Mouse (Mus musculus): Measurements from ENCODE around the gene Tbc1d30. TPM values are rescaled to one million over a fixed set of nuclear protein-coding genes. Genes with fewer than 3 reads are reported as not detected.

The Tbc1d30 gene
- polyA plus RNA-seq, 1 experiment from 2014 or later = 1.1 TPM

DNA sequence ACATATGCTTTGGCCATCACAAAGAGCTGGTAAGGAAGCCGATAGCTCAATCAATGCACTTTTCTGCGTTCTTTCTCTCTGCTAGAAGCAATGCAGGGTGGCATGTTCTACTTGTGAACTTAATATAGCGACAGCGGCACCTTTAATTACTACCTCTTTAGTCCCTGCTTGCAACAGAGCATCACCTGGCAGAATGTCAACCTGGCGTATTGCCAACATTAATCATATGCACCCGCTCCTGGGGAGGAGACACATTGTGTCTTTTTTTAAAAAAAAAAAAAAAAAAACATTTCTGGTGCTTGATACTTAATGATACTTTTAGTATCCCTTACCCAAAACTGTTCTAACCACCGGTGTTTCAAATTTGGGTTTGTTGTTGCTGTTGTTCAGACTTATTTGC, 27.6 kb downstream of the Tbc1d30 start:
- Histone ChIP-seq H3K36me3 (no peaks in the 10 kb centered on the region), H3K4me1 (no peaks in the 10 kb centered on the region), H3K9me3 (replicated peaks) (no peaks in the 10 kb centered on the region; the same call in 1 of the 2 replicates), H3K27me3 (ENCODE audit: low read depth, poor library complexity, severe bottlenecking) (no peaks in the 10 kb centered on the region), H3K4me3 (no peak overlapping the region), H3K27ac (replicated peaks) (no peak overlapping the region)
- no peak for DNase-seq (ENCODE audit: low spot score)
- WGBS = 94% methylated on average over 7 of the region's 7 CpGs

DNA sequence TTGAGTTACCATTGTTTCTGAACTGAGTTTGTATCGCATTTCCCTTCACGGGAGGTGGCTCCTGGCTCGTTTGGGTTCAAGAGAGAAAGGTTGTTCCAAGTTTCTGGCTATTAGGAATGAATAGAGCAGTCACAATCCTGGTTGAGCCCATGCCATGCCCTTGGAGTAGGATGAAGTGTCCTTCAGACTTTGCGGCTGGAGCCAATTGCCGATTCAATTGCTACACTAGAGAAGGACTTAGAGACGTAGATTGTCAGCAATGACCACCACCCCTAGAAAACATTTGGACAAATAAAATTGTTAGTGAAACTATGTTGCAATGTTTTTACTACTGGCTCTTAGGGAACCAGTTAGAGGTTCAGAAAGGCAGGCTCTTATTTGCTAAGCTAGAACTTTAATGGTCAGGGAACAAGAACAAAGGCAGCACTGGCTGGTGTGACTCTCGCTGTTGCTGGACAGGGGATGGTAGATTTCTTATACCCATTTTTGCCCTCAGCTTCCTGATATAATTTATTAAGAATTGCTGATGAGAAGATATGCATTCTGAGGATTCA, 32.6 kb downstream of the Tbc1d30 start:
- Histone ChIP-seq H3K4me3 (no peak overlapping the region), H3K27me3 (ENCODE audit: low read depth, poor library complexity, severe bottlenecking) (peaks cover 29% of the 10 kb centered on the region), H3K4me1 (peaks cover 17% of the 10 kb centered on the region), H3K36me3 (no peaks in the 10 kb centered on the region), H3K9me3 (replicated peaks) (peaks cover 6% of the 10 kb centered on the region), H3K27ac (replicated peaks) (no peak overlapping the region)
- 87% methylated on average over 7 of the region's 7 CpGs for WGBS
- no peak for DNase-seq (ENCODE audit: low spot score)

DNA sequence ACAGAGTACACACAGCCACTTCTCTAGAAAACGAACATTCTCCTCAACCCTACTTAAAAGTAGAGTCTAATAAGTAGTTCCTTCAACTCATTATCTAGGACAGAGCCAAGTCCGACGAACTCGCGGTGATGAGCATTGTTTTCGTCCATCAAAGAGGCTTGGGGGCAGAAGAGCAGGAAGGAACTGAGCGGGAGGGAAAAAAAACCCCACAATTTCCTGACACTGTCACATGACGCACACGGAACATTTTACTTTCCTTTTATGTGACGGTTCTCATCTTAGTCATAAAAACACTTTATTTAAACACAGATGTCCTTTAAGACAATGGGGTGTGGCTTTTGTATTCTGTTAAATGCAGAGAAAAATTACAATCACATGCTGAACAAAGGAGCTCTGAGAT, 34.7 kb downstream of the Tbc1d30 start:
- Histone ChIP-seq H3K27ac (replicated peaks) (no peak overlapping the region), H3K9me3 (replicated peaks) (peaks cover 6% of the 10 kb centered on the region), H3K36me3 (no peaks in the 10 kb centered on the region), H3K27me3 (ENCODE audit: low read depth, poor library complexity, severe bottlenecking) (peaks cover 50% of the 10 kb centered on the region), H3K4me3 (no peak overlapping the region), H3K4me1 (peaks cover 22% of the 10 kb centered on the region)
- WGBS = 86% methylated on average over 10 of the region's 10 CpGs
- no peak for DNase-seq (ENCODE audit: low spot score)

DNA sequence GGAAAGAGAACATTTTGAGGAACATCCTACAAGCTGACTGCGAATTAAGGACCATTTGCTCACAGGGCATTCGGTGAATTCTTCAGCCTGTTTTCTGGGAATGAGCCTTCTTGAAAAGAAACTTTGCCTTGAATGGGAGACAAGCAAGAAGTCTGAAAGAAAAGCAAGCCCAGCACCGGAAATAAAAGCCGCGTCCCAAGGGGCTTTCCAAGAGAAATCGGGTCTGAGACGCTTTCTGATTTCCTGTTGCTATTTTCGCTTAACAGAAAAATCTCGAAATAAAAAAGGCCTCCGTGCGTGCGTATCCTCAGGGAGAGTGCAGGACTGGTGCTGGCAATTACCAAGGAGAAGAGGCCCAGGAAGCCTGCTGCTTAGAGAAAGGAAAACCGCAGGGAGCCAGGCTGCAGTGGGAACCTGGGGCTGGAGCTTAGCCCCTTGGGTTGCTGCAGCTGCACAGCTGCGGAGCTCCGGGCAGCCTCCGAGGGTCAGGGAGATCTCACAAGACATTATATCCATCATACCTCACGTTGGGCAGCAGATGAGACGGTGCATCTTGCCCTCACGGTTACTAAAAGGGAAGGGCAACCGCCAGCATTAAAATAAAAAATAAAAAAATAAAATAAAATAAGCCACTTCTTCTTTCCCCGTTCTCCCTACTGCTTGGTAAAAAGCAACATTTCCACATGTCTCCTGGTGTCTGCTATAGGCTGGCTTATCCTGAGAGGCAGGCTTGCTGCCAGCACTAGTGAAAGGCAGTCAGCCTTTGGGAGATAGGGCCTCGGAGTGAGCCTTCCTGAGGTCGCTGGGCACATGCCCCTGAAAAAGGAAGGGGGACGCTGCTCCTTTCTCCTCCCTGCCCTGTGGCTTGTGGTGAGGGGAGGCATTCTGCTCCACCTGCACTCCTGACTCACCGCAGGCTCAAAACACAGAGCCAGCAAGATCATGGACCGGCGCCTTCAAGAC, 35.5 kb downstream of the Tbc1d30 start:
- Histone ChIP-seq H3K27me3 (ENCODE audit: low read depth, poor library complexity, severe bottlenecking) (peaks cover 58% of the 10 kb centered on the region), H3K27ac (replicated peaks) (0 out of 2 replicates have a peak overlapping the region, but pooled peaks have one; percentile 7), H3K4me3 (peak overlapping the region; percentile 32), H3K4me1 (peaks cover 29% of the 10 kb centered on the region), H3K9me3 (replicated peaks) (peaks cover 6% of the 10 kb centered on the region), H3K36me3 (no peaks in the 10 kb centered on the region)
- WGBS = 25% methylated on average over 27 of the region's 27 CpGs
- DNase-seq (ENCODE audit: low spot score) = no peak

DNA sequence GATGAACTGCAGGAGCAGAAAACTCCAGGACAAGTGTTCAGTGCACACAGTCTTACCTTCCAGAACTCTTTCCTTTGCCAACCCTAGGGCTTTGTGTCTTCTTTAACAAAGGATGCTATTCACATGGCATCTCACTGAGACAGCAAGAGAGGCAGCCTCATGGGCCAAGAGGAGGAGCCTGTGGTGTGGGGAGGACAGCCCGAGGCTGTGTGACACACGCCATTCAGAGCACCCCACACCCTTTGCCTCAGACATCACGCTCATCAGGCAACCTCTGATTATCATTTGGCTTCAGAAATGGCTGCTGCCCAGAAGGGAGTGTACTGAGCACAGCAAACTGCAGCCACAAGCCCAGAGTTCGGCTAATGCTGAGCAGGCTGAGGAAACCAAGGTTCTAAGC, 36.9 kb downstream of the Tbc1d30 start:
- peaks cover 72% of the 10 kb centered on the region for H3K27me3 ChIP-seq (ENCODE audit: low read depth, poor library complexity, severe bottlenecking)
- no peak overlapping the region for H3K4me3 ChIP-seq
- no peaks in the 10 kb centered on the region for H3K36me3 ChIP-seq
- no peak overlapping the region for H3K27ac ChIP-seq (replicated peaks)
- H3K9me3 ChIP-seq (replicated peaks) = peaks cover 6% of the 10 kb centered on the region
- peaks cover 43% of the 10 kb centered on the region for H3K4me1 ChIP-seq
- DNase-seq (ENCODE audit: low spot score) = no peak
- 48% methylated on average over 4 of the region's 4 CpGs for WGBS

DNA sequence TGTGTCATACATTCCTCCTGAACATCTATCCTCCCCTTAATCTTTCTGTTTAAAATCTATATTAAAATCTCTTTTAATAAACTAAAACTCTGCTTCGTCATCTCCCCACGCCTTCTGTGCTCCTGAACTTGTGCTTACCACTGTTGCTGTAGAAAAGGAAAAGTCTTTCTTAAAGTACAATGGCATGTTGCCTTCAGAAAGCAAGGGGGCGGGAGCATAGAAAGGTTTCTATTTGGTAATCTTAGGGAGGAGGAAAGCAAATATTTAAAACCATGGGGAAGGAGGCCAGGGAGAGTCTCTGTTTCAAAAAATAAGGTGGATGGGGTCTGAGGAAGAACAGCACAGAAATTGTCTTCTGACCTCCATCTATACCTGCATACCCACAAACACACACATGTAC, 38.0 kb downstream of the Tbc1d30 start:
- peaks cover 6% of the 10 kb centered on the region for H3K9me3 ChIP-seq (replicated peaks)
- WGBS = 86% methylated on average over 3 of the region's 3 CpGs
- peaks cover 43% of the 10 kb centered on the region for H3K4me1 ChIP-seq
- no peak for DNase-seq (ENCODE audit: low spot score)
- H3K27me3 ChIP-seq (ENCODE audit: low read depth, poor library complexity, severe bottlenecking) = peaks cover 83% of the 10 kb centered on the region
- H3K27ac ChIP-seq (replicated peaks) = no peak overlapping the region
- H3K4me3 ChIP-seq = no peak overlapping the region
- no peaks in the 10 kb centered on the region for H3K36me3 ChIP-seq

DNA sequence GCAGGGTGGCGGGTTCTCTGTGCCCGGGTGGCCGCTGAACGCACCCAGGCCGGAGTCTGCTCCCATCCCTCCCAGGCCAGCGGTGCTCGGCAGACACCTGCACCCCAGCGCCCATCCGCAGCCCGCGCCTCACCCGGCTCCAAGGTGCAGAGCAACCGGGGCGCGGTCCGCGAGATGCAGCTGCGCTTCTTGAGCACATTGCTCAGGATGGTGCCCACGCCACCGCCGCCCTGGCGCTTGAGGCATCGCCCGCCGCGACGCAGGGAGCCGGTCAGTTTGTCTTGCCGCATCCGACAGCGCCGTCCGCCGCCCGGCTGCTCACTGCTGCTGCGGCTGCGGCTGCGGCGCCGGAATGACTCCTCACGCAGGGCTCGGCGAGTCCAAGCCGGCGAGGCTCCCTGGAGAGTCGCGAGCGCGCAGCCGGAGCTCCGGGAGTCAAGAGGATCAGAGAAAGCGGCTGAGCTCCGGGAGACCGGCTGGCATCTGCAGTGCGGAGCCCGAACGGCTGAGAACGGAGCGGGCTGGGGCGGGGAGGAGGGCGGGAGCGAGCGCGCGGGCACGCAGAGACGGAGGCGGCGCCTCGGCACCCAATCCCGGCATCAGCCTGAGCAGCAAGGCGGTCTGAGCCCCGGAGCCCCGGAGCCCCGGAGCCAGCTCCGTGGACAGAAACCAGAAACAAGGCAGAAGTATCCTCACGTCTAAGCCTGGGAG, 40.4 kb downstream of the Tbc1d30 start:
- H3K4me3 ChIP-seq = peak overlapping the region; percentile 79
- peak overlapping the region; percentile 83 for H3K27ac ChIP-seq (replicated peaks)
- H3K27me3 ChIP-seq (ENCODE audit: low read depth, poor library complexity, severe bottlenecking) = peaks cover 82% of the 10 kb centered on the region
- DNase-seq (ENCODE audit: low spot score) = peak; percentile 83
- under 1% methylated on average over 77 of the region's 77 CpGs for WGBS
- H3K4me1 ChIP-seq = peaks cover 40% of the 10 kb centered on the region
- no peaks in the 10 kb centered on the region for H3K36me3 ChIP-seq
- H3K9me3 ChIP-seq (replicated peaks) = no peaks in the 10 kb centered on the region

DNA sequence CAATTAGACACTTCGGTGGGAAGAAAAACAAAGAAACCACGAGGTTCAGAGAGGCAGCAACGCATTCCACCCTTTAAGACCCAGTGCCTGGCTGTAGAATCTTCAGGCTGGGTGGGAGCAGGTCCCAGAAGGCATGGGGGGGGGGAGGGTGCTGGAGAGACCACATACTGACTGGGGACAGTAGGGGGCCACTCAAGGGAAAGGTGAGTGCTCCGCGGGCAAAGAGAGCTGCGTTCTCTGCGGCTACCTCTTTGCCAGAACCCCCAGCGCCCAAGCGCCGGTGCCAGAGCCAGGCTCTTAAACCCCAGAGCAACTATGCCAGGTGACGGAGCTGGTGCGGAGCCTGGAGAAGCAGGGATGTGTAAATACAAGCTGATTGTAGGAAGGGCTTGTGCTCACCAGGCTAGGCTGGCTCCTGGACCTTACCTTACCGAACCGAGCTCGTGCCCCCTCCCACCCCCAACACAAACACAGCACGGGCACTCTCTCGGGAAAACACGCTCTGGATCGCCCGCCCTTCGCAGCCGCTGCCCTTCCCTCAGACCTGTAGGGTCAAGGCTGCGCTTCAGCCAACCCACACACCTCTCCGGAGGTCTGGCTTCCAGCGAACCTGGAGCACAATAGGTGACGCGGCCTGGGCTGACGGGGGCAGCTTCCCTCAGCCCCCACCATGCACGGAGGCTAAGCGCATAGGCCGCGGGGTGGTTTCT, 41.1 kb downstream of the Tbc1d30 start:
- H3K27me3 ChIP-seq (ENCODE audit: low read depth, poor library complexity, severe bottlenecking) = peaks cover 75% of the 10 kb centered on the region
- under 1% methylated on average over 32 of the region's 32 CpGs for WGBS
- DNase-seq (ENCODE audit: low spot score) = peak; percentile 40

DNA sequence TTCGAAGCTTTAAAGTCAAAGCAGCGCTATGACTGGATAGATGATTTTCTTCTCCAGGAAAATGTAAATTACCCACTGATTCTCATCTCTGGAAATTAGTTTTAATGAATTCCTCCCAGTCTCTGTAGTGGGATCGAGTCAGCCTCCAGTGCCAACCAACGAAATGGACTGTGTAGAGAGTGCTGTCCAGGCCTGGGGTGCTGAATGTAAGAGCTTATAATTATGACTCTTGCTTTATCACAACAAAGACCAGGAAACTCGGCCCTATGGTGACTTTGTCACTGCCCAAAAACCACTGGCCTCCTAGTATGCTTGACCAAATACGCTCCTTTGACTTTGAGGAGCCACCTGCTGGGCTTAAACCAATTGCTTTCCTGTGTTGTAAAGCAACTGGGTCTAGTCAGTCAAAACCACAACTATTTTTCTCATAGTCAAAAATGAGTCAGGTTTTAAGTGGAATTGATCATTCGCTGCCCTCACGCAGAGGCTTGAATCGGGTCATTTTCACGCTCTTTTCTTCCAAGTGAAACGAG, 41.9 kb downstream of the Tbc1d30 start:
- DNase-seq (ENCODE audit: low spot score) = no peak
- H3K27ac ChIP-seq (replicated peaks) = no peak overlapping the region
- peak overlapping the region; percentile 79 for H3K4me3 ChIP-seq
- H3K27me3 ChIP-seq (ENCODE audit: low read depth, poor library complexity, severe bottlenecking) = peaks cover 68% of the 10 kb centered on the region
- H3K9me3 ChIP-seq (replicated peaks) = no peaks in the 10 kb centered on the region
- H3K4me1 ChIP-seq = peaks cover 35% of the 10 kb centered on the region
- no peaks in the 10 kb centered on the region for H3K36me3 ChIP-seq
- 20% methylated on average over 11 of the region's 11 CpGs for WGBS

More for the DNA sequence above, 41.1 kb downstream of the Tbc1d30 start:
- no peaks in the 10 kb centered on the region for H3K36me3 ChIP-seq
- no peaks in the 10 kb centered on the region for H3K9me3 ChIP-seq (replicated peaks)
- H3K27ac ChIP-seq (replicated peaks) = peak overlapping the region; percentile 83
- H3K4me3 ChIP-seq = peak overlapping the region; percentile 79
- peaks cover 38% of the 10 kb centered on the region for H3K4me1 ChIP-seq

DNA sequence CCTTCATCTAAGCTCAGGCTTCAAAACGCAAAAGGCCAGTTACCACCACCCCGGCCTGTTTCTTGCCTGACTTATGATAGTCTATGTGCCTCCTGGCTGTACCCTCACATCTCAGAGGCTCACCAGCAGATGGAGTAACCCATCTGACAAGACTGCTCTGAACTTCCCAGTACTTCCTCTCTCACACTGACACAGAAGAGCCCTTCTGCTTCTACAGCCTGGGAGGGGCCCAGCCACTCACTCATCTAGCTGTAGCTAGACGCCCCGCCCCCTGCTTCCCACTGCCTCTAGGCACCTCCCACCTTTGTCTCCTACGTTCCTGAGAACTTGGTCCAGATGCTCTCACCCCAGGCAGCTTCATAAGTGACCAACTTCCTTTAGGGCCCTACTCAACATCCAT, 45.6 kb downstream of the Tbc1d30 start:
- Histone ChIP-seq H3K4me1 (peaks cover 17% of the 10 kb centered on the region), H3K9me3 (replicated peaks) (no peaks in the 10 kb centered on the region), H3K27ac (replicated peaks) (no peak overlapping the region), H3K27me3 (ENCODE audit: low read depth, poor library complexity, severe bottlenecking) (peaks cover 30% of the 10 kb centered on the region), H3K36me3 (no peaks in the 10 kb centered on the region), H3K4me3 (no peak overlapping the region)
- DNase-seq (ENCODE audit: low spot score) = no peak
- 25% methylated on average over 5 of the region's 5 CpGs for WGBS

DNA sequence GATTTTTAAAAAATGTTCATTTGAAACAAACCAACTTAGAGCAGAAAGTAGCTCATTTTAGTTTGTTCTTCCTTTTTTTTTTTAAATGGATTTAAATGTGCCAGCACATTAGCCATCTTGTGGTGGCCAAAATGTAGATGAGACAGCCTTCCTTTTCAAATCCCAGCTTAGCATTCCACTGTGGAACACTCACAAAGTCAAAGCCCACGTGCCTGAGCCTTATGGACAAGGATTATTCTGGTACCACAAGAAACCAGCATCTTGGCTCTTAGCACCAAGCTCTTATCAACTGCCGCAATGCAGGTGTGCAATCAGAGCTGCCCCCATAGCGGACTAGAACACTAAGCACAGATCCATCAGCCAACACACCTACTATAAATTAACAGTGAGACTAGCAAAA, 47.5 kb downstream of the Tbc1d30 start:
- Histone ChIP-seq H3K27me3 (ENCODE audit: low read depth, poor library complexity, severe bottlenecking) (peaks cover 12% of the 10 kb centered on the region), H3K4me3 (no peak overlapping the region)
- 79% methylated on average over 3 of the region's 3 CpGs for WGBS

DNA sequence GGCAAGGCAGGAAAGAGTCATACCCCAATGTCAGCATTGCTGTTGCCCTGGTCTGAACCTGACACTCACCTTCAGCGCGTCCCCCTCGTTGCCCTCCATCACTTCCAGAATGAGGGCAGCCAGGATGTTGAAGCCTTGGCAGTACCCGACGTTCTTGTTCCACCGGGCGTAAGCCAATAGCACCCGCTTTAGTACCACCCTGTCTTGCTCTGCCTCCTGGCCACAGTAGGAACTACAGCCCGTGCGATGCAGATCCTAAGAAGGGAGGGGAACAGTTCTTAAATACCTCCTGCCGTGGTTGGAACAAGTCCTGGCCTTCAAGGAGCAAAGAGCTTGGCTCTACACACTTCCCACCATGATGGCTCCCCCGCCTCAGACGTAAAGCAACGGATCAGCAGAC, 49.2 kb downstream of the Tbc1d30 start:
- Histone ChIP-seq H3K4me1 (peaks cover 13% of the 10 kb centered on the region), H3K27ac (replicated peaks) (no peak overlapping the region), H3K27me3 (ENCODE audit: low read depth, poor library complexity, severe bottlenecking) (no peaks in the 10 kb centered on the region), H3K36me3 (no peaks in the 10 kb centered on the region), H3K4me3 (no peak overlapping the region), H3K9me3 (replicated peaks) (no peaks in the 10 kb centered on the region)
- no peak for DNase-seq (ENCODE audit: low spot score)
- WGBS = 86% methylated on average over 14 of the region's 14 CpGs

More for the DNA sequence above, 47.5 kb downstream of the Tbc1d30 start:
- H3K9me3 ChIP-seq (replicated peaks) = no peaks in the 10 kb centered on the region
- H3K4me1 ChIP-seq = peaks cover 5% of the 10 kb centered on the region
- no peak for DNase-seq (ENCODE audit: low spot score)
- H3K36me3 ChIP-seq = no peaks in the 10 kb centered on the region
- no peak overlapping the region for H3K27ac ChIP-seq (replicated peaks)

All from midbrain, embryonic 10.5 days (tissue).